Mouse (Mus musculus): ENCODE data around the gene S100g. TPM values are rescaled to one million over a fixed set of nuclear protein-coding genes. Genes with fewer than 3 reads are reported as not detected.
A peak's percentile ranks its signal among the peaks of the same experiment; 100 is the strongest.

The S100g gene
- polyA plus RNA-seq, 1 experiment from 2014 or later = not detected

DNA sequence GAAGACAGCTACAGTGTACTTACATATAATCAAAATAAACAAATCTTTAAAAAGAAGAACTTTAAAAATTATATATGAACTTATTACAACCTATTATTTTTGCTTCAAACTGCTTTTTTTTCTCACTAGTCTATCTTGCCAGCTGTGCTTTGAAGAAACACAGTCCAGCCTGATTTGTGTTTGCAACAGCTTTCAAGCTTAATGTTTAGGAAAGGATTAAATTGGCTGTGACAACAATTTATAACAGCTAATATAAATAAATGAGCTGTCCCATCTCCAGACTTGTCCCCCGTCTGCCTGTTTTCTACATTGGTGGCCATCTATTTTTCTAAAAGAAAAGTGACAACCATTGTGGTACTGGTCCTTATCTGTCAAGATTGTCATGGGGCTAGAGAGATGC lies 22.4 kb downstream of the S100g start:
- H3K27me3 ChIP-seq (ENCODE audit: control insufficient read depth, insufficient read depth, low read length) = no peaks in the 10 kb centered on the region
- no peak overlapping the region for H3K4me2 ChIP-seq (replicated peaks; ENCODE audit: low read depth, low read length)
- no peak overlapping the region for H3K4me3 ChIP-seq (ENCODE audit: low read depth, low read length)
- WGBS = 88% methylated on average over 1 of the region's 1 CpGs
- H3K36me3 ChIP-seq (ENCODE audit: control insufficient read depth, insufficient read depth, low read length) = no peaks in the 10 kb centered on the region
- H3K9ac ChIP-seq (ENCODE audit: low read depth, low read length) = no peak overlapping the region
- no peaks in the 10 kb centered on the region for H3K4me1 ChIP-seq (replicated peaks; ENCODE audit: control insufficient read depth, insufficient read depth, low read length)
- ATAC-seq (ENCODE audit: low FRiP score) (no peak), DNase-seq (ENCODE audit: low spot score) (no peak)
- H3K27ac ChIP-seq (ENCODE audit: low read depth, low read length) = no peak overlapping the region
- H3K9me3 ChIP-seq (ENCODE audit: control insufficient read depth, low read length) = no peaks in the 10 kb centered on the region

DNA sequence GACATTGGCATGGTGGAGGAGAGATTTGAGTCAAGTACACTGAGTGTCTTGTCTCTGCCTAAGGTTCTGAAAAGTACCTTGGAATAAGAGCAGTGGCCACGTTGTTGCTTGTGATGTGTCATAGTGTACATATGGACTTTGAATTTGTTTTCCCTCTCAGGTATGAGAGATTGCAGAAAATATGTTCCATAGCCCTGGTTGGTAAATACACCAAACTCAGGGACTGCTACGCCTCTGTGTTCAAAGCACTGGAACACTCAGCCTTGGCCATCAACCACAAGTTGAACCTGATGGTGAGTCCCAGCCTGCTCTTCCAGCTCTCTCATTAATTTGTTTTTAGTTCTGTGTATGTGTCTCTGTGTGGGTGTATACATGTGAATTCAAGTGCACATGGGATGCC lies 32.9 kb downstream of the S100g start:
- no peak for ATAC-seq (ENCODE audit: low FRiP score)
- no peak overlapping the region for H3K4me3 ChIP-seq (ENCODE audit: low read depth, low read length)

DNA sequence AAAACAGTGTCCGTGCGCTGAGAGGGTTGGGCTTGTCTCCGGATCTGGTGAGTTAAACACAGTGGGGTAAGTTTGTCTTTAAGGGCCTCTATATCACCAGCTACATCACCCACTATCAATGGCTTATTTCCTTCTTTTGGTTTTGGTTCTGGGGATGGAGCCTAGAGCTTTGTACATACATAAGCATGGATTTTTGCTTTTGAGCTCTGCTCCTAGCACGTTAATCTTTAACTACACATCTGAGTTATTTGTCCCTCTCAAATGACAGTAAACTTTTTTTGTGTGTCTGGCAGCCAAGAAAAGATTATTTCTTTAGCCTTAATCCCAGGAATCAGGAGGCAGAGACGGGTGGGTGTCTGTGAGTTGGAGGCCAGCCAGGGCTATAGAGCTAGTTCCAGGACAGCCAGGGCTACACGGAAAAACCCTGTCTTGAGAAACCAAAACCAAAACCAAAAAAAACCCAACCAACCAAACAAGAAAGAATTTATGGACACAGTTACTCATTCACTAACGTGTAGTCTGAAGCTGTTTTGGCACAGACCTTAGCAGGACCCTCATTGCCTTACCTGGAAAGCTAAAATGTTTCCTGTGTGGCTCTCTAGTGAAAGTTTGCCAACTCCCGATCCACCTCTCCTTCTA lies 42.8 kb downstream of the S100g start:
- ATAC-seq (ENCODE audit: low FRiP score) (no peak), DNase-seq (ENCODE audit: low spot score) (no peak)
- Histone ChIP-seq H3K36me3 (ENCODE audit: control insufficient read depth, insufficient read depth, low read length) (no peaks in the 10 kb centered on the region), H3K4me2 (replicated peaks; ENCODE audit: low read depth, low read length) (no peak overlapping the region), H3K4me1 (replicated peaks; ENCODE audit: control insufficient read depth, insufficient read depth, low read length) (no peaks in the 10 kb centered on the region), H3K4me3 (ENCODE audit: low read depth, low read length) (no peak overlapping the region), H3K27ac (ENCODE audit: low read depth, low read length) (no peak overlapping the region), H3K9me3 (ENCODE audit: control insufficient read depth, low read length) (no peaks in the 10 kb centered on the region), H3K27me3 (ENCODE audit: control insufficient read depth, insufficient read depth, low read length) (no peaks in the 10 kb centered on the region), H3K9ac (ENCODE audit: low read depth, low read length) (no peak overlapping the region)
- 90% methylated on average over 8 of the region's 8 CpGs for WGBS

More for the DNA sequence above, 32.9 kb downstream of the S100g start:
- H3K4me1 ChIP-seq (replicated peaks; ENCODE audit: control insufficient read depth, insufficient read depth, low read length) = no peaks in the 10 kb centered on the region
- no peaks in the 10 kb centered on the region for H3K27me3 ChIP-seq (ENCODE audit: control insufficient read depth, insufficient read depth, low read length)
- H3K36me3 ChIP-seq (ENCODE audit: control insufficient read depth, insufficient read depth, low read length) = no peaks in the 10 kb centered on the region
- H3K9ac ChIP-seq (ENCODE audit: low read depth, low read length) = no peak overlapping the region
- no peak overlapping the region for H3K27ac ChIP-seq (ENCODE audit: low read depth, low read length)
- WGBS = 90% methylated on average over 2 of the region's 2 CpGs
- H3K4me2 ChIP-seq (replicated peaks; ENCODE audit: low read depth, low read length) = no peak overlapping the region
- no peaks in the 10 kb centered on the region for H3K9me3 ChIP-seq (ENCODE audit: control insufficient read depth, low read length)
- no peak for DNase-seq (ENCODE audit: low spot score)

DNA sequence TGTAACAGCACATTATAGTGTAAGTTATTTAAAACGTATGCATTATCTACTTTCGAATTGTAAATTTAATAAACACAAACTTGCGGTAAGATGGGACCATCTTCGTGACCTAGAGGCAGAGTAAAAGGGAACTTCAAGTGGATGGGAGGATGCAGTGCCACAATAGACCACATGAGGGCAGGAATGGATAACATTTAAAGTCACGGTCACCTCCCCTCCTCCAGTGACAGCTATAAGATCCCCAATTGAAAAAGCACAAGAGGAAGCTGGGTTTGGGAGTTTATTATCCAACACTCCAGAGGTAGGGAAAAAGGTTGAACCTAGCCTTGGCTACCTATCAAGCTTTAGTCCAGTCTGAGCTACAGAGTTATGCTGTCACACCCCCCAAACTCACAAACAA lies 48.7 kb downstream of the S100g start:
- 41% methylated on average over 5 of the region's 5 CpGs for WGBS
- no peak for ATAC-seq (ENCODE audit: low FRiP score)
- peak; percentile 67 for DNase-seq (ENCODE audit: low spot score)

DNA sequence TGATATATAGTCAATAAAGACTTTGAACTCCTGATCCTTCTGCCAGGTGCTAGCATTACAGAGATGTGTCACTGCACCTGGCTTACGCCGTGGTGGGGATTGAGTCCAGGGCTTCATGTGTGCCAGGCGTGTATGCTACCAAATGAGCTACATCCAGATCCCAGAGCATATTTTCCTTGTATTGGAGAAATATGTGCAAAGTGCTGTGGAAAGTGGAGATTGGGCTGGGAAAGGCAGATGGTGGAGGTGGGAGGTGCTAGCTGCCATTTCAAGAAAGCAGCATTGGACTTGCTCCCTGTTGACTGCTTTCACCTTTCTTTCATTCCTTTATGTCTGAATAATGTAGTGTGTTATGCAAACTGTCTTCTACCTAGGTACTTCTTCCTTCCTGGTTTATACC lies 50.7 kb downstream of the S100g start:
- no peaks in the 10 kb centered on the region for H3K9me3 ChIP-seq (ENCODE audit: control insufficient read depth, low read length)
- DNase-seq (ENCODE audit: low spot score) (no peak), ATAC-seq (ENCODE audit: low FRiP score) (no peak)
- H3K36me3 ChIP-seq (ENCODE audit: control insufficient read depth, insufficient read depth, low read length) = no peaks in the 10 kb centered on the region
- H3K27me3 ChIP-seq (ENCODE audit: control insufficient read depth, insufficient read depth, low read length) = no peaks in the 10 kb centered on the region
- no peak overlapping the region for H3K27ac ChIP-seq (ENCODE audit: low read depth, low read length)
- H3K4me2 ChIP-seq (replicated peaks; ENCODE audit: low read depth, low read length) = no peak overlapping the region
- no peaks in the 10 kb centered on the region for H3K4me1 ChIP-seq (replicated peaks; ENCODE audit: control insufficient read depth, insufficient read depth, low read length)
- WGBS = 90% methylated on average over 3 of the region's 3 CpGs
- no peak overlapping the region for H3K4me3 ChIP-seq (ENCODE audit: low read depth, low read length)
- H3K9ac ChIP-seq (ENCODE audit: low read depth, low read length) = no peak overlapping the region

More for the DNA sequence above, 48.7 kb downstream of the S100g start:
- H3K4me3 ChIP-seq (ENCODE audit: low read depth, low read length) = no peak overlapping the region
- no peak overlapping the region for H3K9ac ChIP-seq (ENCODE audit: low read depth, low read length)
- no peak overlapping the region for H3K27ac ChIP-seq (ENCODE audit: low read depth, low read length)
- H3K4me1 ChIP-seq (replicated peaks; ENCODE audit: control insufficient read depth, insufficient read depth, low read length) = no peaks in the 10 kb centered on the region
- H3K27me3 ChIP-seq (ENCODE audit: control insufficient read depth, insufficient read depth, low read length) = no peaks in the 10 kb centered on the region
- H3K4me2 ChIP-seq (replicated peaks; ENCODE audit: low read depth, low read length) = no peak overlapping the region
- H3K36me3 ChIP-seq (ENCODE audit: control insufficient read depth, insufficient read depth, low read length) = no peaks in the 10 kb centered on the region
- no peaks in the 10 kb centered on the region for H3K9me3 ChIP-seq (ENCODE audit: control insufficient read depth, low read length)

Other genes starting within 250 kb of the S100g start
- gene Rbbp7, start 204.2 kb downstream of the S100g start, polyA plus RNA-seq (2014; fragmentation: Nextera tagmentation; extraction: Ambion mirVana) = 318 and 333 TPM in 2 replicates
- gene Txlng, start 135.1 kb downstream of the S100g start, polyA plus RNA-seq (2014; fragmentation: Nextera tagmentation; extraction: Ambion mirVana) = 19.5 and 20.3 TPM in 2 replicates
- gene Syap1, start 76.2 kb downstream of the S100g start, polyA plus RNA-seq (2014; fragmentation: Nextera tagmentation; extraction: Ambion mirVana) = 35.7 and 40.1 TPM in 2 replicates
- 87.6 and 91.8 TPM in 2 replicates for gene Ctps2, start 63.4 kb downstream of the S100g start, polyA plus RNA-seq (2014; fragmentation: Nextera tagmentation; extraction: Ambion mirVana)

Measured in hindbrain, embryonic 11.5 days (tissue).